Mouse (Mus musculus): Measurements from ENCODE around the gene Setd2. TPM values are rescaled to one million over a fixed set of nuclear protein-coding genes. Genes with fewer than 3 reads are reported as not detected.

Gene Setd2
- total RNA-seq, 1 experiment, result 78.9 TPM

DNA sequence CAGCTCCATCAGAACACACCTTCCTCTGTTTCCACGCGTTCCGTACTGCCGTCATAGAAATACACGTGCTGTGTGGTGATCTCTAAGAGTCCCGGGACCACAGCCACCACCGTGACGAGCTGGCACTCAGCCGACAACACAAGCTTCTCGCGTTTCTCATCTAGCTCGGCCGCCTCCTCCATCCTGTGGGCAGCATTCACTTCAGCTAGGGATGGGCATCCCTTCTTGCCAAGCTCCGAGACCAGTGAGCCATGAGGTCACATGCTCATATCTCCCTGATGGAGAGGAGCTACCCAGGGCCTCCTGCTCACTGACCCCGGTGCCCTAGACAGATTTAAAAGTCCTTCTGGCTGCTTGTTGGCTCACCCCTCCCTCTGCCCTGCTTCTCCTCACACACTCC lies 97.8 kb downstream of the Setd2 start:
- no peak overlapping the region for H3K9ac ChIP-seq (ENCODE audit: insufficient read depth, low read depth, low read length, poor library complexity, severe bottlenecking)
- peaks cover 12% of the 10 kb centered on the region; the same call in 1 of the 2 replicates for H3K36me3 ChIP-seq (ENCODE audit: control insufficient read depth, insufficient read depth, low read length, poor library complexity, severe bottlenecking)
- no peak for DNase-seq (ENCODE audit: low read depth, low spot score)
- in situ Hi-C loops (cut with MboI; ENCODE audit: low sequenced_read_pairs in 2 of 2, unreplicated experiment in 2 of 2), result no loop called here
- H3K9me3 ChIP-seq (ENCODE audit: control insufficient read depth, insufficient read depth, low read depth, low read length), result no peaks in the 10 kb centered on the region
- no peak overlapping the region for H3K4me3 ChIP-seq (ENCODE audit: insufficient read depth in 1 of 2, low read depth in 1 of 2, low read length in 2 of 2, poor library complexity in 1 of 2, severe bottlenecking in 1 of 2)
- H3K27ac ChIP-seq (ENCODE audit: insufficient read depth, low read depth, low read length, poor library complexity, severe bottlenecking), result no peak overlapping the region
- H3K4me1 ChIP-seq (ENCODE audit: control insufficient read depth in 2 of 2, insufficient read depth in 2 of 2, low read length in 2 of 2, poor library complexity in 1 of 2), result peaks cover 2 to 17% of the 10 kb centered on the region in 2 experiments; a peak in 1 of 4 replicates
- TF ChIP-seq HCFC1 (IDR thresholded peaks at IDR 0.05; ENCODE audit: borderline replicate concordance, insufficient read depth, low read length), result no peak
- TF ChIP-seq ZC3H11A (IDR thresholded peaks at IDR 0.05; ENCODE audit: borderline replicate concordance, low read depth, low read length), result no peak
- no peak for TF ChIP-seq ZNF384 (IDR thresholded peaks at IDR 0.05; ENCODE audit: low read depth, low read length)
- no peak for TF ChIP-seq CHD2 (IDR thresholded peaks at IDR 0.05; ENCODE audit: low read depth, low read length)
- TF ChIP-seq MAFK (IDR thresholded peaks at IDR 0.05; ENCODE audit: insufficient read depth, low read depth, low read length), result no peak

DNA sequence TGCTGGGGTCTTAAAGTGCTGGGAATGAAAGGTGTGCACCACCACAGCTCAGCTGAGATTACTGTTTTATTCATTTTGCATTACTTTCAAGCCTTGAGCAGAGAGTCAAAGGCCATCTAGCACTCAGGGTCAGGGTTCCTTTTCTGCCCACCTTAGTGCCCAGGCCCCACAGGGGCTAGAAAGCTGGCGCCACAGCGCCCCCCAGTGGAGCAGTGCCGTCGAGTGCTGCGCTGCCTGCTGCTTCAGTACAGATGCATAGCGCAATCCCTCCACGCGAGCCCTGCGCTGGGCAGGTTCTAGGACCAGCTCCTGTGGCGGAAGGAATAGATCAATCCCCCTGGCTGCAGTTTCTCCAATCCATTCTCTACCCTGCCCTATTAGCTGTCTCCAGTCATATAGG lies 98.8 kb downstream of the Setd2 start:
- in situ Hi-C loops (cut with MboI; ENCODE audit: low sequenced_read_pairs in 2 of 2, unreplicated experiment in 2 of 2), result no loop called here
- DNase-seq (ENCODE audit: low read depth, low spot score), result no peak
- H3K4me3 ChIP-seq (ENCODE audit: insufficient read depth in 1 of 2, low read depth in 1 of 2, low read length in 2 of 2, poor library complexity in 1 of 2, severe bottlenecking in 1 of 2), result peak overlapping the region; percentile 57 to 74
- TF ChIP-seq ZC3H11A (IDR thresholded peaks at IDR 0.05; ENCODE audit: borderline replicate concordance, low read depth, low read length), result peak; percentile 47; the same call in 1 of the 2 replicates
- TF ChIP-seq CHD2 (IDR thresholded peaks at IDR 0.05; ENCODE audit: low read depth, low read length), result no peak
- TF ChIP-seq HCFC1 (IDR thresholded peaks at IDR 0.05; ENCODE audit: borderline replicate concordance, insufficient read depth, low read length), result peak; percentile 42; the same call in 1 of the 2 replicates
- no peak for TF ChIP-seq ZNF384 (IDR thresholded peaks at IDR 0.05; ENCODE audit: low read depth, low read length)
- no peak for TF ChIP-seq MAFK (IDR thresholded peaks at IDR 0.05; ENCODE audit: insufficient read depth, low read depth, low read length)
- H3K9me3 ChIP-seq (ENCODE audit: control insufficient read depth, insufficient read depth, low read depth, low read length), result no peaks in the 10 kb centered on the region
- no peak overlapping the region for H3K27ac ChIP-seq (ENCODE audit: insufficient read depth, low read depth, low read length, poor library complexity, severe bottlenecking)
- H3K4me1 ChIP-seq (ENCODE audit: control insufficient read depth in 2 of 2, insufficient read depth in 2 of 2, low read length in 2 of 2, poor library complexity in 1 of 2), result peaks cover 2 to 13% of the 10 kb centered on the region in 2 experiments; a peak in 1 of 4 replicates
- peaks cover 10% of the 10 kb centered on the region; the same call in 1 of the 2 replicates for H3K36me3 ChIP-seq (ENCODE audit: control insufficient read depth, insufficient read depth, low read length, poor library complexity, severe bottlenecking)
- no peak overlapping the region; the same call in 1 of the 2 replicates for H3K9ac ChIP-seq (ENCODE audit: insufficient read depth, low read depth, low read length, poor library complexity, severe bottlenecking)

DNA sequence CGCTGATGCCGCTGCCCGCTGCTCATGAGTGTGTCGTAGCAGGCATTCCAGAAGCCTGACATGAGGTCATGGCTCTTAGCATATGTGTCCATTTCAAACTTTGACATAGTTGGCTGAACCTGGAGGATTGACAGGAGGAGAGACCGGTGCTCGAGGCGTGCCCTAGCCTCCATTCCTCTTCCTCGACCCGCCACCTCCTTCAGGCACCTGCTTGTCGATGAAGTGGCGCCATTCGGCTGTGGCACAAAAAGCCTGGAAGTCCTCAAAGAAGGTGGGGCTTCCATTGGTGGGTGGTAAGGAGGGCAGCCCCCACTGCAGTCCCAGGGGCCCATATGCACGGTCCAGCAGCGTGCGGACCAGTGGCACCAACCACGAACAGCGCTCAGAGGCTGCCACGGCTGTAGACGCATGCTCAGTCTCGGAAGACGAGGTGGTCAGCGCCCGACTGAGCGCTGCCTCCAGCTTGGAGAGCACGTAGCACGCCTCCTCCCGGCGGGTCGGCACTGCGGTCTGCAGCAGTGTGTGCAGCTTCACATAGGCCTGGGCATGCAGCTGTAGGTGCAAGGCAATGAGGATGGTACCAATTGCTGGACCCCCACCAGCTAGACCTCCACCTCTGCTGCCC lies 99.4 kb downstream of the Setd2 start:
- Histone ChIP-seq H3K9me3 (ENCODE audit: control insufficient read depth, insufficient read depth, low read depth, low read length) (no peaks in the 10 kb centered on the region), H3K9ac (ENCODE audit: insufficient read depth, low read depth, low read length, poor library complexity, severe bottlenecking) (peak overlapping the region; percentile 29), H3K4me1 (ENCODE audit: control insufficient read depth in 2 of 2, insufficient read depth in 2 of 2, low read length in 2 of 2, poor library complexity in 1 of 2) (peaks cover 2 to 13% of the 10 kb centered on the region in 2 experiments; a peak in 1 of 4 replicates), H3K4me3 (ENCODE audit: insufficient read depth in 1 of 2, low read depth in 1 of 2, low read length in 2 of 2, poor library complexity in 1 of 2, severe bottlenecking in 1 of 2) (peak overlapping the region; percentile 57 to 74), H3K27ac (ENCODE audit: insufficient read depth, low read depth, low read length, poor library complexity, severe bottlenecking) (no peak overlapping the region), H3K36me3 (ENCODE audit: control insufficient read depth, insufficient read depth, low read length, poor library complexity, severe bottlenecking) (peaks cover 8% of the 10 kb centered on the region; the same call in 1 of the 2 replicates)
- no peak for DNase-seq (ENCODE audit: low read depth, low spot score)
- in situ Hi-C loops (cut with MboI; ENCODE audit: low sequenced_read_pairs in 2 of 2, unreplicated experiment in 2 of 2), result no loop called here
- TF ChIP-seq ZC3H11A (IDR thresholded peaks at IDR 0.05; ENCODE audit: borderline replicate concordance, low read depth, low read length), result no peak
- TF ChIP-seq CHD2 (IDR thresholded peaks at IDR 0.05; ENCODE audit: low read depth, low read length), result no peak
- no peak for TF ChIP-seq HCFC1 (IDR thresholded peaks at IDR 0.05; ENCODE audit: borderline replicate concordance, insufficient read depth, low read length)
- TF ChIP-seq MAFK (IDR thresholded peaks at IDR 0.05; ENCODE audit: insufficient read depth, low read depth, low read length), result no peak
- no peak for TF ChIP-seq ZNF384 (IDR thresholded peaks at IDR 0.05; ENCODE audit: low read depth, low read length)

DNA sequence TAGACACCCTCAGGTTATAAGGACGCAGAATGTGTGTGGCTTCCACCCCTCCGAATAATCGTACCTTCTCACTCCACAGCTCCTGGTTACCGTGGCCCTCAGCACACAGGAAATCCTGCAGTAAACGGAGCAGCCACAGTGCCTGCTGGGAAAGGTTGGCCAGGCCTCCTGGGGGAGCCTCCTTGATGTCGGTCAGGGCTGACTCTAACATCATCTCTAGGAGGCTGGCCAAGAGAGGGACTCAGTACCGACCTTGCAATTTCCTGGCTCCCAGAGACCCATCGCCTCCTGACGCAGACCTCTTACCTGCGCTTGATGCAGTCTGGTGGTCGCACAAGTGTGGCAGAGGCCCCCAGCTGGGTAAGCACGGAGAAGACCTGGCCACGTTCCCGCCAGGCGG lies 100.3 kb downstream of the Setd2 start:
- H3K27ac ChIP-seq (ENCODE audit: insufficient read depth, low read depth, low read length, poor library complexity, severe bottlenecking), result no peak overlapping the region
- H3K4me3 ChIP-seq (ENCODE audit: insufficient read depth in 1 of 2, low read depth in 1 of 2, low read length in 2 of 2, poor library complexity in 1 of 2, severe bottlenecking in 1 of 2), result peak overlapping the region in 1 of 2 experiments; percentile 44; a peak in 2 of 4 replicates
- in situ Hi-C loops (cut with MboI; ENCODE audit: low sequenced_read_pairs in 2 of 2, unreplicated experiment in 2 of 2), result no loop called here
- DNase-seq (ENCODE audit: low read depth, low spot score), result no peak
- H3K36me3 ChIP-seq (ENCODE audit: control insufficient read depth, insufficient read depth, low read length, poor library complexity, severe bottlenecking), result peaks cover 6% of the 10 kb centered on the region; the same call in 1 of the 2 replicates
- peaks cover 2 to 13% of the 10 kb centered on the region in 2 experiments; a peak in 1 of 4 replicates for H3K4me1 ChIP-seq (ENCODE audit: control insufficient read depth in 2 of 2, insufficient read depth in 2 of 2, low read length in 2 of 2, poor library complexity in 1 of 2)
- H3K9me3 ChIP-seq (ENCODE audit: control insufficient read depth, insufficient read depth, low read depth, low read length), result no peaks in the 10 kb centered on the region
- H3K9ac ChIP-seq (ENCODE audit: insufficient read depth, low read depth, low read length, poor library complexity, severe bottlenecking), result no peak overlapping the region
- TF ChIP-seq MAFK (IDR thresholded peaks at IDR 0.05; ENCODE audit: insufficient read depth, low read depth, low read length), result no peak
- no peak for TF ChIP-seq ZC3H11A (IDR thresholded peaks at IDR 0.05; ENCODE audit: borderline replicate concordance, low read depth, low read length)
- TF ChIP-seq ZNF384 (IDR thresholded peaks at IDR 0.05; ENCODE audit: low read depth, low read length), result no peak
- no peak for TF ChIP-seq HCFC1 (IDR thresholded peaks at IDR 0.05; ENCODE audit: borderline replicate concordance, insufficient read depth, low read length)
- TF ChIP-seq CHD2 (IDR thresholded peaks at IDR 0.05; ENCODE audit: low read depth, low read length), result no peak
